Mouse (Mus musculus): ENCODE results near the gene Ttll10.

- TF ChIP-seq POLR2A (IDR thresholded peaks at IDR 0.05; ENCODE audit: low read depth, low read length) (no peak), CTCF (conservative IDR thresholded peaks at IDR 0.05; ENCODE audit: insufficient read depth, insufficient read length, low read depth, low read length) (no peak)
These were observed 39.4 kb downstream of the Ttll10 start for GRCm38 (mm10) chr4:156019771-156020170.
